Mouse (Mus musculus): ENCODE data around the gene Cth.
"Not testable (repeated sequence)": the region's sequence is repeated elsewhere in the genome, so short reads cannot be mapped to it uniquely, and the experiment has no call there.

Cth gene

DNA sequence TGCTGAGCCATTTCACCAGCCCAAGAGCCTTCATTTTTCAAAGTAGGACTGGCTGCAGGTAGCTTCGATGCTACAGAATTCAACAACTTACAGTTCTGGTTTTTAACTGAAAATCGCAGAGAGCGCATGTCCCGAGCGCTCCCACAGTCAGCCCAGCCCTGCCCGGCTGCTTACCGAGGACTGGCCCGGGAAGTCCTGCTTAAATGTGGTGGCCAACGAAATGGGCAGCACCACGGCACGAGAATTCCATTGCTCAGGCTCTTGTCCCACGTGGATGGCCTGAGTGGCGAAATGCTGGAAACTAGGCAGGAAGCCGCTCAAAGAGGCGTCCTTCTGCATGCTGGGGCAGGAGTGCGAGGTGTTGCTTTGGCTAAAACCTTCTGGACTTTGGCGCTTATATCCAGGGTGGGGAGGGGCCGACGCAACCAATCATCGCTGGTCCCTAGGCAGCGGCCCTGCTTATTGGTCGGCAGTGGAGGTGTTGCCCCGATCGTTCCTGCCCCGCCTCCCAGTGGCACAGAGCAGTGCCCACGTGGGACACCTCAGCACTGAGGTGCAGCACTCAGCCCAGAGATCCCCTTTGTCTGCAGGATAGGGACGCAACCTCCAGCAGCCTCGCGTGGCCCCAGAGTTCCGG, at the start of gene Cth:
TSS of gene Cth (minus strand) at position 386 of the 637 bp plus-strand sequence.
- peak; percentile 95 to 99 for DNase-seq

DNA sequence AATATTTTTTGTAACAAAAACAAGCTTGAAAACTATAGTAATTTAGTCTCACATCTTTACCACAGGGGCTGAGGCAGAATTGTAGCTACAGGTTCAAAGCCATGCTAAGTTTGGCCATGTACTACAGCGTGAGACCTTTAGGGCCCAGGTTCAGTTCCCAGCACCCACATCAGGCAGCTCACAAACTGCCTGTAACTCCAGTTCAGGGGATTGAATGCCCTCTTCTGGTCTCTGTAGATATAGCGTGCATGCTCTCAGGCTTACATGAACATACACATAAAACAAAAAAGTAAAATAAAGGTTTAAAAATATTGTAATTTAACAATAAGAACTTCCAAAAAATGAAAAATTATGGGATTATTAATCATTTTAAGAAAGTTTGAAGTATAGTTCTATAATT, 48.4 kb upstream of the Cth start:
- DNase-seq, result no peak

DNA sequence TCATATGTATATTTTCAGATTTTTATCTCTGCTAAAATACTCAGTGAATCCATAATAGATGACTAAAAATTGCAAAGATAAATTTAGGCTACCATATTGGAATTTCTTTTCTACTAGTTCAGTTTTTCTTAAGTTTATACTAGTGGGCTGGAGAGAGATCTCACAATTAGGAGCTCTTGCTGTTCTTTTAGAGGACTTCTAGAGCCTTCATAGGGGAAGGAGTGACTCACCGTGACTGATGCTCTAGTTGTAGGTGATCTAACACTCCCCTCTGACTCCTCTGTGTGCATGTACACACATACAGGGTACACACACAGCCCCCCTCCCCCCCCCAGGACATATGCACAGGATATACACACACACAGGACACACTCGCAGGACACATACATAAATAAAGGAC, 46.3 kb upstream of the Cth start:
- DNase-seq, result no peak

- DNase-seq, result no peak
These were observed 32.4 kb upstream of the Cth start for GRCm38 (mm10) chr3:157957320-157957719.

GRCm38 (mm10) chr3:157956201-157956600, 31.3 kb upstream of the Cth start:
- peak; percentile 58 to 72 for DNase-seq

- no peak for DNase-seq
These were observed 30.6 kb upstream of the Cth start for GRCm38 (mm10) chr3:157955466-157955865.

DNA sequence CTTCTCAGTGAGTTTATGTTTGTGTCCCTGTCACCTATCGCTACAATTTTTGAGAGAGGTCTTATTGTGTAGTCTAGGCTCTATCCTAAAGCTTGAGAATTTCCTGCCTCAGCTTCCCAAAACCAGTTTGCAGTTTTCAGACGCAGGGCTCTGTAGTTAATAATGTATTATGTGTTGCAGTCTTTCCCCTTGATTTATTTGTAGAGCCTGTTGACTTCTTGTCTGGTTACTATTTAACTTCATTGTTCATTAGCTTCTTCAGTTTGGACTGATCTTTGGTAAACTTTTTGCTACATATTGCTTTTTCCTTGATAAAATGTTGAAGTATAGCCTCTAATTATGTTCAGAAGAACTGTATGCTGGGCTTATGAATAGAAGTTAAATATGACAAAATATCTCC, 27.8 kb upstream of the Cth start:
- no peak for DNase-seq

GRCm38 (mm10) chr3:157947383-157948280, 22.8 kb upstream of the Cth start:
- DNase-seq, result peak; percentile 71 to 85

- DNase-seq, result peak; percentile 95 to 96
These were observed 22.0 kb upstream of the Cth start, which contains the start of gene Ankrd13c for GRCm38 (mm10) chr3:157946843-157947358. TSS of gene Ankrd13c (plus strand) at chr3:157947239.

DNA sequence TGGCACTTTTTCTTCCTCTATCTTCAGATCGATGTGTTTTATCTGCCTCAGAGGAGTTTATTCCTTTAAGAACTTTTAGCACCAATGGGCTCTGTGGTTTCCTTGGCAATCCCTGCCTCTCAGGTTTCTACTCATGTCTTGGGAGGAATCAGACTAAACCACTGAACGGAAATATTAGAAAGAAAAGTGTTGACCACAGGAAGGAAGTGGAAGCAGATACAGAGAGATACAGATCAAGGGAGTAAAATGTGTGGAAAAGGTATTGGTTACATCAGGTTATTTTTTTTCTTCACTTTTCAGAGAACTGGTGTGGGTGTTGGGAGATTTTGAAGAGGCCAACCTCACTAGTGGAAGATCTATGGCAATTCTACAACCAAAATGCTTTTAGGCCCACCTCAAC, 13.7 kb upstream of the Cth start:
- DNase-seq, result no peak

GRCm38 (mm10) chr3:157934301-157934823, 9.5 kb upstream of the Cth start:
- DNase-seq, result no peak

GRCm38 (mm10) chr3:157933223-157933622, 8.3 kb upstream of the Cth start:
- DNase-seq, result not testable (repeated sequence)

DNA sequence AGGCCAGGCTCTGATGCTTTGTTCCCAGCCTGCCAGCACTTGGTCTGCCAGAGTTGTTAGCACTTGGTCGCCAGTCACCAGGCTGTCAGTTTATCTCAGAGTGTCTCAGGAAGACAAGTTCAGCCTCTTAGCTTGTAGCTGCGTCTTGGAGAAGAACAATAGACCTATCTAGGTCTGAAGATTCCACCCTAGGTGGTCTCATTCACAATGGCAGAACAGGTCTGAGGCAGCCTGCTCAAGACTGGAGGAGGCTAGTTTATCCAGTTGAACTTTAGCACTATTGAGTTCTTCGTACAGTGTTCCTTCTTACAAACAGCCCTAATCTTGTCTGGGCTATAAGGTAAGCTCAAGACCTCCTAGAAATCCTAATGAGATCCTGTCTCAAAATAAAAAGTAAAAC, 7.2 kb upstream of the Cth start:
- DNase-seq, result no peak

DNA sequence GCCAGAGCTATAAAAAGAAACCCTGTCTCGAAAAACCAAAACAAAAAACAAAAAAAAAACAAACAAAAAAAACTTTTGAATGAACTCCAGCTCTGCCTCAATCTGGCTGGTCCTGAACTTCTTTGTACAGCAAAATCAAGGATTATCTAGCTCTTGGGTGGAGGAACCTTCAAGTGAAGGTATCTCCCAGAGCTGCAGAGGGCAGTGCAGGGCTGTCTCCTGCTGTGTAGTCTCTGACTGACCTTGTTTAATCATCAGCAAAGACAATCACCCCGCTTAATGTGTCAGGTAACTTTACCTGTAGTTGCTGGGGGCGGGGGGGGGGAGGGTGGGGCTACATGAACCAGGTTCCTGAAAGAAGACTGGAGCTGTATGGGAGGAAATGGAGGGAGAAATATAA, 6.7 kb upstream of the Cth start:
- peak; percentile 62 to 74 for DNase-seq

DNA sequence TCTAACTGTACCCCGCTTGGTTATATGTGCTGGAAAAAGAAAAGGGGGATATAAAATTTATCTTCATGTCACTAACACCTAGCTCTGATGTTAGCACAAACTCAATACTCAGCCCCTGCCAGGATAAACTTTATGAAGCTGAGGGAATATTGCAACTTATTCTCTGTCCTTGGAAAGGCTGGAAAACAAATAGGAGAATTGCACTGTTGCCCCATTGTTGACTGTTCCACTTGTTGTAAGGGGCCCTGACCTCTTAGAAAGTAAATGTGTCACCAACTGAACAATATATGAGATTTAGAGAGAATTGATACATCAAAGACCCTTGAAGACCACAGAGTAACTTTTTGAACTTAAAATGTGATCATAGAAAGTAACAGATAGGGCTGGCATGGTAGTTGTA, 4.5 kb upstream of the Cth start:
- DNase-seq, result no peak

DNA sequence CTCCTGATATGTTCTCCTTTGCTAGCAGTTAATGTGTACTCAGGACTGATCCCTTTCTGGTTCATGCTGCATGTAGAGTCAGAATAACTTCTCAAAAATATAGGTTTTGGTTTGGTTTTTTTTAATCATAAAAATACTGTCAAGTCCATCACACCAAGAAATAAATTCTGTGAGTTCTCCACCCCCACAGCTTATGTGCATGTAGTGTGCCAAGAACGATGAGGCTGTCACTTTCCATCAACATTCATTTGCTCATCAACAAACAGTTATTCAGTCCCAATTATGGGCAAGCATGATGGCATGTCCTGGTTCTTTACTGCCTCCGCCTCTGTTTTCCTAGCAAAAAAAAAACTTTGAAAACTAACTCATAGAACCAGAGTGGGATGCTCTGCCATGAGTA, 3.9 kb upstream of the Cth start:
- DNase-seq, result no peak

- no peak for DNase-seq
These were observed 1.9 kb upstream of the Cth start for GRCm38 (mm10) chr3:157926761-157927160.

DNA sequence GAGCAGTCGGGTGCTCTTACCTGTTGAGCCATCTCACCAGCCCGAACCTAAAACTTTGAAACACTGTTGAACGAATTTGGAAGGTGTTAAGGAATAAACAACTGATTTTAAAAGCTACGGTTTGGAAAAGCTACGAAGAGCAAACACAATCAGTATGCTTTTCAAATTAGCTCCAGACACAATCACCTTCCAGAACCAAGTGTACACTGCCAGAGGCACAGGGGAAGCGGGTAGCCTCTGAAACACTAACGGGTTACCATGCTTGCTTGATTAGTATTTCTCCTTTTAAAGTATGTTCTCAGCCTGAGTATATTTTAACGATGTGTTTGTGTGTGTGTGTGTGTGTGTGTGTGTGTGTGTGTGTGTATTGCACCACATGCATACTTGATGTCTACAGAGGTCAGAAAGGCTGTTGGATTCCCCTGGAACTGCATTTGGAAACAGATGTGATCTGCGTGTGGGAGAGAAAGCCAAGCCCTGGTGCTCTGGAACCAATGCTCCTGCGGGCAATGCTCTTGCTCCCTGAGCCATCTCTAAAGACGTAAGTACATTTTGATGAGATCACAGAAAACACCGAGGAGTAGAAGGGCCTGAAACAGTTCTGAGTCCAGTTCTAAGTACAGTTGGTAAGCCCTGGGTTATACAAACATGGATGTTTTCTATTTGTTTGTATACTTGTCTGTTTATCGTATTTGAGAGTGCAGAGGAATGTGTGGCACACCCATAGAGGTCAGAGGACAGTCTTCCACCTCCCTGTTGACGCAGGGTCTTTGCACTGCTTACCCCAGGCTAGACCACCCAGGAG, 1.0 kb upstream of the Cth start:
- peak in 1 of 2 experiments; percentile 46 for DNase-seq

DNA sequence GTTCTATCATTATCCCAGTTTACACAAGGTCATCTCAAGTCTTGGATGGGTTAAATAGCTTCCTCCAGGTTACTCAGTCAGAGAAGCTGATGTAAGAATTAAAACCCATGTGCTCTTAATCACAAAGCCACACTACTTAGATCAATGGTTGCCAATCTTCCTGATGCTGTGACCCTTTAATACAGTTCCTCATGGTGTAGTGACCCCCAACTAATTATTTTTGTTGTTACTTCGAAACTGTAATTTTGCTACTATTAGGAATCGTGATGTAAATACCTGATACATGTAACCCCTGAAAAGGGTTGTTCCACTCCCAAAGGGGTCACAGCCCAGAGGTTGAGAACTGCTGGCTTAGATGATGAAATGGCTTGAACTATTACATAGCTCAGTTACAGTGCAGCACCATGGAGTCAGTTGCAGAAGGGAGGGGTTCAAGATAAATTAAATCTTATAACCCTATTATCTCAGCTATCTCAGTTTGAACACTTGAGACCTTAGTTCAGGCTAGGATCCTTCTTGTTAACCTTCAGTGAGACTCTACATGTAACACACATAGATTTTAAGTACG, 1.5 kb downstream of the Cth start:
- DNase-seq, result no peak

GRCm38 (mm10) chr3:157921376-157921775, 3.5 kb downstream of the Cth start:
- DNase-seq, result no peak

- peak; percentile 37 to 71 for DNase-seq
These were observed 8.5 kb downstream of the Cth start for GRCm38 (mm10) chr3:157916336-157916735.

DNA sequence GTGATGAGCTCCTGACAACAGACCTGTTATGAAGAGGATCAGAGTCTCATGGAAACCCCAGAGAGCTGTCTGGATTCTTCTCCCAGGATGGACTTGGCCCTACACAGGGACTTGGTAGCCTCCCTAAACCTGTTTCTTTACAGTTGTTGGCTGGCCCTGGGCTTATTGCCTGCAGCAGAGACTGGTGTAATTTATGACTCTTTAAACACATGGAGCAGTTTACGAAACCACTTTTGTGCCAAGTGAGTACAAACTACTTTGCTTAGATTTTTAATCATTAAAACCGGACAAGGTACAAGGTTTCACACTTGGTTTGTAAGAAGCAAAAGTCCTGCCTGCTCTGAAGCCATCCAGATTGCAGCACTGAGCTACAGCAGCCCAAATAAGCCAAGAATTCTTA, 12.7 kb downstream of the Cth start:
- DNase-seq, result peak; percentile 45 to 79

Measured in kidney, postnatal 25 days (tissue).